Mouse (Mus musculus) myocyte (in vitro differentiated cells): ENCODE results near the gene Setd1a.

Source experiments
- CEBPB ChIP-seq: IDR thresholded peaks from 2 replicates; pipeline ENCODE4 v1.6.1; 2011; ENCODE audit warnings: mild to moderate bottlenecking, moderate library complexity; ENCODE audit not compliant: poor library complexity, insufficient read depth, severe bottlenecking
- E2F4 ChIP-seq: IDR thresholded peaks from one replicate; pipeline ENCODE4 v1.6.1; 2011; ENCODE audit warnings: mild to moderate bottlenecking, control low read depth, moderate library complexity; ENCODE audit not compliant: insufficient read depth
- MAX ChIP-seq: IDR thresholded peaks from one replicate; pipeline ENCODE4 v1.6.1; 2011; ENCODE audit warnings: low read depth, mild to moderate bottlenecking, control low read depth
- MYOD1 ChIP-seq, 3 experiments: IDR thresholded peaks; one replicate each; pipeline ENCODE4 v1.6.1; 2011; ENCODE audit warnings: control low read depth in 2 of 3, low read depth in 2 of 3, mild to moderate bottlenecking in 2 of 3, moderate library complexity in 1 of 3; ENCODE audit not compliant: insufficient read length in 2 of 3, control insufficient read depth in 1 of 3
- MYOG ChIP-seq, 3 experiments: IDR thresholded peaks; one replicate each; pipeline ENCODE4 v1.6.1; 2011; ENCODE audit warnings: control low read depth in 2 of 3, low read depth in 2 of 3, mild to moderate bottlenecking in 2 of 3; ENCODE audit not compliant: insufficient read length in 2 of 3, control insufficient read depth in 1 of 3, insufficient read depth in 1 of 3
- POLR2A ChIP-seq: IDR thresholded peaks from one replicate; pipeline ENCODE4 v1.6.1; 2011; ENCODE audit warnings: low read depth, mild to moderate bottlenecking, control low read depth, moderate library complexity; ENCODE audit not compliant: insufficient read length
- POLR2AphosphoS2 ChIP-seq: IDR thresholded peaks from one replicate; pipeline ENCODE4 v1.6.1; 2011; ENCODE audit warnings: low read depth, control low read depth; ENCODE audit not compliant: insufficient read length
- REST ChIP-seq: IDR thresholded peaks from one replicate; pipeline ENCODE4 v1.6.1; 2011; ENCODE audit warnings: mild to moderate bottlenecking, control low read depth, moderate library complexity; ENCODE audit not compliant: insufficient read depth, insufficient read length
- TCF12 ChIP-seq: IDR thresholded peaks from one replicate; pipeline ENCODE4 v1.6.1; 2011; ENCODE audit warnings: mild to moderate bottlenecking, control low read depth; ENCODE audit not compliant: poor library complexity, insufficient read depth, severe bottlenecking
- USF1 ChIP-seq: IDR thresholded peaks from one replicate; pipeline ENCODE4 v1.6.1; 2011; ENCODE audit warnings: low read depth, mild to moderate bottlenecking, control low read depth, moderate library complexity

- TF ChIP-seq POLR2A (no peak), E2F4 (no peak), USF1 (no peak), POLR2AphosphoS2 (no peak), MYOG (IDR thresholded peaks at IDR 0.05; ENCODE audit: control insufficient read depth in 1 of 3, insufficient read depth in 1 of 3, insufficient read length in 2 of 3, low read depth in 2 of 3) (no peak), CEBPB (no peak), TCF12 (no peak), MYOD1 (IDR thresholded peaks at IDR 0.05; ENCODE audit: control insufficient read depth in 1 of 3, insufficient read length in 2 of 3, low read depth in 2 of 3) (no peak), MAX (no peak), REST (no peak)
These were observed 25.8 kb downstream of the Setd1a start for GRCm38 (mm10) chr7:127802313-127802712.
